Mouse (Mus musculus): ENCODE results near the gene Gsdme. TPM values are rescaled to one million over a fixed set of nuclear protein-coding genes. Genes with fewer than 3 reads are reported as not detected.

The Gsdme gene
- total RNA-seq (2021) = 1 to 10 TPM; 1.2 to 3.7 TPM
- 0.28 and 0.64 TPM in 2 replicates for polyA plus RNA-seq (2012; rRNA removed)
- long read RNA-seq, partial matches to known transcripts = 1 of 8 reads
- long read RNA-seq, other reads (novel, unspliced or antisense) = 7 of 8 reads

DNA sequence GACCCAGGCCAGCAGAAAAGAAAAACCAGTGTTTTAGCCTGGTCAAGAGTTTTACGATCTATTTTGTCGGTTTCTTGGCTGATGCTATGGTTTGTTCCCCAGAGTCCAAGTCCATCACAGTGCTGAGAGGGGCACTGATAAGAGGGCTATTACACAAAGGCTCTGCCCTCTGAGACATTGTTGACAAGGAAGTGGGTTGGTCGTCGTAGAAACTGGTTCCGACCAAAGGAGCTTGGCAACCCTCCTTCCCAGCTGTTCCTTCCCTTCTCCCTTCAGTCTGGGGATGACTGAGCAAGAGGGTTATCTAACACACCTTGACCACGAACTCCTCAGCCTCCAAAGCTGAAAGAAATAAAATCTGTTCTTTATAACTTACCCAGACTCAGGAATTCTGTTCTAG lies at the start of gene Gsdme:
TSS of gene Gsdme (minus strand) at position 193 of the 400 bp plus-strand sequence.
- no peak for DNase-seq

DNA sequence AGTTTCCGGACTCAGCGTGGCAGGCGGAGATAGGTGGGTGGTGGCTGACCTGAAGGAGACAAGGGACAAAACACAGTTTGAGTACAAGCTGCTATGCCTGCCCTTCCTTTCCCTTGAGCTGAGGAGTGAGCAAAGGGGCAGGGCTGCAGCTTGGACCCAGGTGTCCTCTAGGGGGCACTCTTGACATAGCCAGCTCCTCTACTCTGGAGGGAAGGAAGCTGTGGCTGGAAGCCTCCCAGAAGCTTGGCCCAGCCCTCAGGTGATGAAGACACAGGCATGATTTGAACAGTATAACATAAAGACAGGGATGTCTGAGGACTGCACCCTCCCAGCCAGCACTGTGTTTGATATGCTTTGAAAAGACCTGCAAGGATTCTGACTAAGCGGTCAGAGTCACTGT lies 49.0 kb upstream of the Gsdme start:
- peak; percentile 77 for DNase-seq

DNA sequence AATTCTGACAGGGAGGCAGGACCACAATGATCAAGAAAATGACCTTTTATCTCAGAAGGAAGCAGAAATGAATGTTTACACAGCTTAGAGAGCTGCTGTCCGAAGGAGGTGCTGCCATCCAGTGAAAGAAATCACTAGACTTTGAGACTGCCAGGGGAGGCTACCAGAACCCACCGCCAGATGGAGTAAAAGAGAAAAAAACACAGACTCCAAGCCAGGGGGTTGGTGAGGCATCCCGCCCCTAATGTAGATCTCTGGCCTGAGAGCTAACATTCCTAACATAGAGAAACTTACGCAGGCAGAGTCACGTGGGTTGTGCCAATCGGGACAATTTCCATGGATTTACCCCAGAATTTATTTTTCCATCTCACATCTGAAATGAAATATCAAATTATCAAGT lies 45.4 kb upstream of the Gsdme start:
- DNase-seq = no peak

DNA sequence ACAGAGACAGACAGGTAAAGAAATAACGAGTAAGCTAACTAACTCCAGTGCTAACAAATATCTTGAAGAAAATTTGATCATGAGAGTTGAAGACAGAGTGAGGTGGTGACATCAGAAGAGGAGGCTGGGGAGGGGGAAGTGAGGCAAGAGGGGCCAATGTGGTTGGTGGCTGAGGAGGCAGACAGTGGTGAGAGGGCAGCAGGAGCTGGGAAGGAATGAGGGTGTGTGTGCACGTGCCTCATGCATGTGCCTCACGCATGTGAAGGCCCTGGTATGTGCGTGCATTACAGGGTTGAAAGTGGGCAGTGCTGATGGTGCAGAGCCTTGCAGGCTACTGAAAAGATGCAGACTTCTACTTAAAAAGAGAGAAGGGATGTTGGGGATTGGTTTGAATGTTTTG lies 43.0 kb upstream of the Gsdme start:
- DNase-seq = no peak

DNA sequence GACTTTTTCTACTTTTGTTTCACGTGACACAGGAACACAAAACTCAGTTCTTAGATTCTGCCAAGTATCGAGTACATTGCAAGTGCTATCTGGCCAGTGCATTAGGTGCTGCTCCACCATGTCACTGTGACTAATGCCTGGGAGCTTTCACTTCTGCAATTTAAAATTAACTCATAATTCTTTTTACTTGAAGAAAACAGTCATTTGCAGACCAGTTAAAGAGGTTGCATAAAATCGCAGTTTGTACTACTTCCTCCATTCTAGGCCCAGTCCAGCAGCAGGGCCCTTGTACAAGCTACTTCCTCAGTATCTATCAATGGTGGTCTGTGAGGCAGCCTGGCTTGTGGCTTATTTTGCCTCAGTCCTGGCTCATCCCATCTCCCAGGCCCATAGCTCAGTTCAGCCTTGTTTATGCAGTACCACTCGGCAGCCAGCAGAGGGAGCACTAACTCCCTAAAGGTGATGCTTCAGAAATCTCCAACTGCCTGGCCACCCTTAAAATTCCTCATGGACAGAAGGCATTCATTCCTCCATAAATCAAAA lies 41.4 kb upstream of the Gsdme start:
- peak; percentile 75 for DNase-seq

DNA sequence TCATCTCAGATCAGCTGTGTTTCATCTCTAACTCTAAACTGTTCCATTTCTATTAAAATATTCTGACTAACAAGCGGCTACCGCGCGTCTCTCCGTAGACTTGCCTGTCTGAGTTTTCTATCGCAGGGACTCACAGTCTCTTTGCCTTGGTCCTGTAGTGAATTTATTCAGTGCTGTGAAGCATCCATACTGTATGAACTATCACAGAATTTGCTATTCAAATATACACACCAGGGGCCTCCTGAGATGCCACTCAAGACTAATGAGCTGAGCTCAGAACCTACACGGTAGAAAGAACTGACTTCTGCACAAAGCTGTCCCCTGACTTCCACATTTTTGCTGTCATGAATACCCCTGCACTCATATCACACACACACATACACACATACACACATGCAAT lies 37.5 kb upstream of the Gsdme start:
- DNase-seq = no peak

DNA sequence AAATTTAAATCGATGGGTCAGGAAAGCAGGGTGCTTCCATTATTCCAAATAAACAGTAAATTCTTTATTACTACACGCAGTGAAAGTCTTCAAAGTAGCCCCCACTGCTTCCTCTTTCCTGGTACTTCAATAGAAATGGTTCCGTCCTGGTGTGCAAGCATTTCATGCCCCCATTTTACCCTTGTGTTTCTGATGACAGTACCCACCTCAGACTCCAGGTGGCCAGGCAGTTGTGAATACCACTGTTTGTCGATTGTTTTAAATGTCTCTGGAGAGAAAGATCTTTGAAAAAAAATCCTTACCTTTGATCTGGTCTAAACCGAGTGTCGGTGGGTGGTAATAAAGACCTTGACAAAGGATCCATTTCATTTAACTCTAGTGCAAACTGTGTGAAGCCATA lies 37.0 kb upstream of the Gsdme start:
- no peak for DNase-seq

DNA sequence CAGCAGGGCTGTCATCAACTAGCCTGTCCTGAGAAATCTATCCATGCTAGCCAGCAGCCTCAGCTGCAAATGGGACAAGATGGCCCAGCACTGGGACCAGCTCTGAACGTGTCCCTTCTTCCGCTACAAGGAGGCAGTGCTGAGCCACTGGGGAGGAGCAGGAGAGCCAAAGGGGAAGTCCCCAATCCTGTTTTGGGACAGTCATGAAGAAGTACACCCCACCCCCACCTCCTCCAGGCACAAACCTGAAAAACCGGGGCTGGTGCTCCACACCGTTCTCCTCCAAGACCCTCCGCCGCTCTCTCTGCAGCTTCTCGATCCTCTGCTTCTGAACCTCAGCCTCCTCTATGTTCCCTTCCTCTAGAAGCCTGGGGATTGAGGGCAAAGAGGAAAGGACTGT lies 35.4 kb upstream of the Gsdme start:
- no peak for DNase-seq

DNA sequence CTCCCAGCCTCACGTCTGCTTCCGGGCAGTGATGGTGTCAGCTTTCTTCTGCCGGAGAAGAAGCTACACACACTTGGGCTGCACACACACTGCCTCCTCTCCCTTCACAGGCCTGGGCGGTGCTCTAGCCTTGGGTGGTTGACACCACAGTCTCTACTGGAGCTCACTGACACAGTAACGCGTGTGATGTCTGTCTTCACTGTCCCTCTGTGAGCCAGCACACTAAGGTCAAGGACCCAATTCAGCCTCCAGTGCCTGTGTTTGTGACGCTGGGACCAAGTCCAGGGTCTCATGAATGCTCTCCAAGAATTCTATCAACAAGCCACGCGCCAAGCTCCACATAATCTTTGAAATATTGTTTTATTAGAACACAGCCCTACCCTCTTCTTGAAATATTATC lies 34.0 kb upstream of the Gsdme start:
- peak; percentile 71 for DNase-seq

DNA sequence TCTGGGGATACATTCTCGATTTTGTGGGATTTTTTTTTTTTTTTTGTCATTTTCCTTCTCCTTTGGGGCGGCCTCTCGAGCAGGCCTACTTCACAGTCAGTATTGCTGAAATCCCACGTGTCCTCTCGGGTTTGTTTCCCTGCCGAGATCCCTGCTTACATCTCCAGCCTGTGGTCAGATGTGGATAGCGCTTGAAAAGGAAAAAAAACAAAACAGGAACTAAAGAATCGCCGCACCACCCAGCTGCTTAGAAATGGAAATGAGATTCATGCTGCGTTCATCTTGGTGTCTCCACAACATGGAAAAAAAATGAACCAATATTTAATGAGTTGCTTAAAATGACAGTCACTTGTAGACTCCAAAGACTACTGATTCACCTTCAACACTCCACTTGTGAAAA lies 31.5 kb upstream of the Gsdme start:
- no peak for DNase-seq

DNA sequence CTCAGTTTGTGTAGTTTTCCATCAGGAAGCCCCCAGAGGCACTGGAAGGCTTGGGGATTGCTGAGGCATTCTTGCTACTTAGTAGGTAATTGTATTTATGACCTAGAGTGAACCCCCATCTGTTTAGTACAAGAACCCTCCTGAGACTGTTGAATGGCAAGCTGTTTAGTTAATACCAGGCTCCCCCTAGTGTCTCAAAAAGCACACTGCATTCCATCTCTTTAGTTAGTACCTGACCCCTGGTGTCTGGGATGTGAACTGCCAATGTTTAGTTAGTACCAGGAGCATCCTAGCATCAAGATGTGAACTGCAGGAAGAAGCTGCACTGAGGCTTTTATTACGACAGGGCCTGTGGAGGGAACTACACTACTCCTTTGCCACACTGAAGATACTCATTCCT lies 30.5 kb upstream of the Gsdme start:
- DNase-seq = peak; percentile 72

DNA sequence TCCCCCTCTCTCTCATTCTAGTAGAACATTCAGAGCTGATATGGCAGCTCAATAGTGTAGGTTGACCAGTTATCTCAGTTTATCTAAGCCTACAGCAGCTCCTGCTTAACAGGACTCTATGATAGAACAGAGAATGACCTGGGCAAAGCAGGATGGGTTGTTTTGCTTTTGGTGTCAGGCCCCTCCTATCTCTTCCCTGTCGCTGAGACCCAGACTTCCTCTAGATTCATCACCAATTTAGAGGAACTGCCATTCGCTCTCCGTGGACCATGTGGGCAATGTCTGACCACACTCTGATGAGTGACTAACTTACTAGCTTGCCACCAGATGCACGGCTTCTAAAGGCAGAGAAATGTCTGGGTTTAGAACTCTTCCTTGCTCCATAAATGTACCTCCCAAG lies 28.0 kb upstream of the Gsdme start:
- no peak for DNase-seq

DNA sequence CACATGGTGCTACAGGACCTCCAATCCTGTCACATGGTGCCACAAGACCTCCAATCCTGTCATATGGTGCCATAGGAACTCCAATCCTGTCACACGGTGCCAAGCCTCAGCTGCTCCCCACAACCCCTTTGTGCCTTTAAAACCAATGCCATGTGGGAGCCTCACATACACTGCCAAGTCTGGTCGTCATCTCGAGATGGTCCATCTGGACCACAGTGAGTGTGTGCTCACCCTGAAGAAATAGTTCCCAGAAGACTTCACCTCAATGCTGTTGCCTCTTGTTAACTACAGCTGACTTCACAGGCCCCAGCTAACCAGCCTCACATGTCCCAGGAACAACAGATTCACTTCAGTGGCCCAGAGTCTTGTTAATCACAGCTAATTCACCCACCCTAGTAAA lies 23.2 kb upstream of the Gsdme start:
- no peak for DNase-seq

DNA sequence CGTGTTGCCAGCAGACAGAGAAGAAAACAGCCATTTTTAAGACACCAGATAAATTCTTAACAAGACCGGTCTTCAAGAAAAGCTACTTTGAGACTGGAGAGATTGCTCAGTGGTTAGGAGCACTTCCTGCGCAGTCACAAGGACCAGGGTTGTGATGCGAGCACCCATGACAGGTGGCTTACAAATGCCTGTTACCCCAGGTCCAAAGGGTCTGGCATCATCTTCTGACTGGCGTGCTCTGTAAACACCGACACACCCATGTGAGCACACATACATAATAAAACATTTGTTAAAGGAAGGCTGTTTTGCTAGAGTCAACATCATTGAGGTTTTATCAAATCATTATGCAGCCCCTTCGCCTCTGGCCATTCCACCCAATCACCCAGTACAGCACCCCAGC lies 16.0 kb upstream of the Gsdme start:
- DNase-seq = no peak

DNA sequence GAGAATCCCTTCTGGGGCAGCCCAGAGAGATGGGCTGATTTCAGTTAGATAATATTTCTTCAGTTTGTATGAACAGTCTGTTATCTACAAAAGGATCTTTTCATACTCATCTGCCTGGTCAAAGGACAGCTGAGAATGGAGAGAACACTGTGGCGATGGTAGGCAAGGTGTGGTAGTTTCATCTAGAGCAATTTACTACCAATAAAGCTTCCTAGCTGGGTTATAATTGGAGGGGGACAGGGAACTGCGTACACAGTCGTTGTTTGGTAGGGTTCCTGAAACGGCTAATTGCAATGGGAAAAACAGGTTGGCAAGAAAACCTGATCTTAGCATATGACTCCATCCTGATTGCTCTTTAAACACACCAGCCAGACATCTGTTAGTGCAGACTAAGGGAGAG lies 10.3 kb upstream of the Gsdme start:
- no peak for DNase-seq

DNA sequence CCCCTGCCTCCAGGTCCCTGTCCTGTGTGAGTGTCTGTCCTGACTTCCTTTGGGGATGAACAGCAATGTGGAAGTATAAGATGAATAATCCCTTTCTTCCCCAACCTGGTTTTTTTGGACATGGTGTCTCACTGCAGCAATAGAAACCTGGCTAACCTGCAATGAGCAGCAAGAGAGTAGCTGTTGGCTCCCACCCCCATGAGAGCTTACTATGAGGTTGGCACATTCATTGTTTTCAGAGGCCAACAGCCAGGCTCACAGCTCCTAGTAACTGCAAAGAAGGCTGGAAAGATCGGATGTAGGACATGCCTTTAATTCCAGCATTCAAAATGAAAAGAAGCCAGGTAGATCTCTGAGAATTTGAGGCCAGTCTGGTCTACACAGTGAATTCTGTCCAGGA lies 9.8 kb upstream of the Gsdme start:
- no peak for DNase-seq

DNA sequence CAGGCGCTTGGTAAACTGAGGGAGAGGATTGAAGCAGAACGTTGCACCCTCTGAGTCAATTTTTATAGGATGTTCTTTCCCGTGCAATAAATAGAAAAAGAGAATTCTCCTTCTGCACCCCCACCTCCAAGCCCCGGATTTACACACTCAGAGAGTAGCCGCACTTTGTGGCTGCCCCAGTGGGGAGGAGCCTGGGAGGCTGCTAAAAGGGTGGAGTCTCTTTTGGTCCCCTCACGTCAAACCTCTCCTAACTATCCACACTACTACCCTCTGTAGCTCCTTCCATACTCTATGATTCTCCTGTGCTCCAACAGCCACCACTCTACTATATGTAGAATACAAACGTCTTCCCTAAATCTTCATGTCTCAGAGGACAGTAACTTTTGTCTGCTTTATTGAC lies 1.4 kb downstream of the Gsdme start:
- no peak for DNase-seq

DNA sequence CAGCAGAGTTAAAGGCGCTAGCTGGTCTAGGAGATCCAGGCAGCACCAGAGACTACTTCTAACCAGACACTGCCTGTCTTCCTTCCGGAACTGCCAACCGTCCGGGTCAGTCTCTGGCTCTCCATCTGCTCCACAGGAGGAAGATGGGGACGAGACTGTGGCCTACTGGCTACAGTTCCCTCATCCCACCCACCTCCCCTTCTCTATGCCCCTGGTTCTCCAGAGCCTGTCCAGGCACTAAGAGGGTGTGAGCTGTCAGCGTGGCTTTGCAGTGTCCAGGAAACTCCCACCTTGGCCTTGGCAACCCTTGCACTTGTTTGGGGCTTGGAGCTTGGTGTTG lies 1.8 kb downstream of the Gsdme start:
- DNase-seq = no peak

DNA sequence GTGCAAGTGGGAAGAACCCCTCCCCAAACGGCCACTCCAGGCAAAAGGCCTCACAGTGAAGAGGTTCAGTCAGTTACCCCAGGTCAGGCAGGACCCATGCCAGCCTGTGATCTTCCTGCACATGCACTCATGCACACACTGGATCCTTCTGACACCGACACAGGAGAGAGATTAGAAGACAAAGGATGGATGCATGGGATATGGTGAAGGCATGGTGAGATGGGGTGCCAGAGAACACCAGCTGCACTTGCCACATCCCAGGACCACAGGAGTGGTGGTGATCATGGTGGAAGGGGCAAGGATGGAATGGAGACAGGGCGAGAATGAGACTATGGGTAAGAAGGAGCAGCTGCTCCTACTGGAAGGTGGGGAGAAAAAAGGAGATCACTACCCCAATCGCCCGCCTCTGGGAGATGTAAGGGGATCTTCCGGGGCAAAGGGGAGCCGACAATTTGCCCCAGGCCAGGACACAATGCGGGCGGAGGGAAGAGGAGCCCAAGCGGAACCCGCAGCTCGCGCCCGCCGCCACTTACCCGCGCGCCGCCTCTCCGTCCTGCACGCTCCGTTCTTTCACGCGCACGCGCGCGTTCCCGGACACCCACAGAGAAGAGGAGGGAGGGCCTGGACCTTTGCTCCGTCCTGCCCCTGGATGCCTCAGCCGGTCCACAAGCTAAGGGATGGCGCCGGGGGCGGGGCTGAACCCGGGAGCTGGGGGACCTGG lies 2.3 kb downstream of the Gsdme start:
- peak; percentile 90 for DNase-seq

DNA sequence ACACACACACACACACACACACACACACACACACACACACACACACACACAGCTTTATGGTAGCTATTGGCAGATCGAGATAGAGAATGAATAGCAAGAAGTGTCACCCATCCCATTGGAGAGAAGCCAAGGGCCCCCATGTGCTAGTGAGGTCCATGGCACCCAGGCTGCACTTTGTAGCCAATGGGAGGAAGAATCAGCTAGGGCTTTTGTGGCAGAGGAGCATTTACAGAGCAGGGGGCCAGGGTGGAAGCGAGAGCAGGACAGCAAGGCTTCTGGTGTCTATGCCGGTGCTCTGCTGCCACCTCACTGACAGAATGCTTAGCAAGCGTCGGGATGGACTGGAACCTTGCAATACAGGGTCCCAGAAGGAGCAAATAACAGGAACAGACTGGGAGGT lies 8.3 kb downstream of the Gsdme start:
- DNase-seq = no peak

DNA sequence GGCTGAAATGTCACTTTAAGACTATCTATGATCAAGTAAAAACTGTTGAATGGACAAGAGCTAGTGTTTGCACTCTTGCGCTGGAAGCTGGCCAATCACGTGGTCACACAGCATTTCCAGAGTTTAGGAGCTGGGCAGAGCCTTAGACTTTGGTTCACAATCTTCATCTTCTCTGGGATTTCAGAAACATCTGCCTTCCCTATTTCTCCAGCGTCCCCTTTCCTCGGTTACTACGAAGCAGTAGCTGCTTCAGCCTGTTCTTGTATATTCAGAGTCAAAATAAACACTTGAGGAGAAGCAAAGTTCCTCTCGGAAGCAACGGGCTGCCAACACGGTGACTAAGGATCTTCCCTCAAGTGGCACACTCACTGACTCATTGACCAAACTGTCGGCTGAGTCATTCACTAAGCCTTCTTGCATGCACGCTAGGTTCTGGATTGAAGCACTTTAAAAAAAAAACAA lies 8.9 kb downstream of the Gsdme start:
- peak; percentile 81 for DNase-seq

DNA sequence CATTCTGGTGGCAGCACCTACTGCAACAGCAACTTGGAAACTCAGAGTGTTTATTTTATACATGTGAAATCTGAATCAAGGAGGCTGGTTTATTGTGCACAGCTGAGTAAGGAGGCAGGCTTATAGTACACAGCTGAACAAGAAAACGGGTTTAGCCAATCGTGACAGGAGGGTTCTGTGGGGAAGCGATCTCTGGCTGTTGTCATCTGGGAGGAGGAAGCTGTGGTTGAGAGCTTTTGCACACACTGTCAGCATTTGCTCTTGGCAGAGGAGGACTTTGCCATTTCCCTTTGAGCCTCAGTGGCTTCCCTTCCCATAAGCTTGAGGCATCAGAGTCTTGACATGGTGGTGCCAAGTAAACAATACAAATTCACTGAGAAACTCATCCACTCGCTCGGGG lies 11.0 kb downstream of the Gsdme start:
- DNase-seq = no peak

DNA sequence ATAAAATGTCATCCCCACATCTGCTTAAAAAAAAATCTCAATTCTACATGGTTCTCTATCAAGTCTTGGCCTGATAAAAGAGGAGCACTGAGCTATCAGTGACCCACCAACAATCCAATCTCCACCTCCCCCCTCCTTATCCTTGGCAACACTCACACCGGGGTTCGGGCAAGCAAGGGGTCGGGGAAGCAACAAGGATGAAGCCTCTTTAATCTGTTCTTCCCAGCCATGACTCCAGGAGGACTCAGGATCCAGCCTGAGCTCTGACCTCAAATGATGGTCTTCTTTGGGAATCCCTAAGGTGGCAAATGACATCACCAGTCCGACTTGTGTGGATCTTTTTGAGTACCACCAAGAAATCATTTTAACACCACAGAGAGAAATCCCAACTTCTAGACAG lies 15.9 kb downstream of the Gsdme start:
- no peak for DNase-seq

DNA sequence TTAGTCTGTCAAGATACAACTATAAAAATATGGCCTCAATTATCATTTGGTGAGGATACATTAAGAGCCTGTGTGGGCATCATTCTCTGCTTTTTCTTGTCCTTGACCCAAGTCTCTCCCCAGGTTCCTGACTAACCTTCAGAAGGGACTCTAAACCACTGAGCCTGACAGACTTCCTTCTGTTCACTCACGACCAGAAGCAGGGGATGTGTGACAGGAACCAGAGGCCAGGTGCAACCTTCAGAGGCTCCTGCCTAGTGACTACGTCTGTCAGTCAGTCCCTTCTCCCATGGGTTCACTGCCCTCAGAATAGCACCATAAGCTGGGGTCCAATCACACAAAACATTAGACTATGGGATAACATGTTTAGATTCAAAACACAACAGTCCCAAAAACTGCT lies 16.3 kb downstream of the Gsdme start:
- no peak for DNase-seq

Measured in adrenal gland, adult 2 months (tissue).